Mouse (Mus musculus): Measurements from ENCODE around the gene Tut1. TPM values are rescaled to one million over a fixed set of nuclear protein-coding genes. Genes with fewer than 3 reads are reported as not detected.

Gene Tut1
- polyA plus RNA-seq, 1 experiment from 2014 or later: 26.2 TPM

DNA sequence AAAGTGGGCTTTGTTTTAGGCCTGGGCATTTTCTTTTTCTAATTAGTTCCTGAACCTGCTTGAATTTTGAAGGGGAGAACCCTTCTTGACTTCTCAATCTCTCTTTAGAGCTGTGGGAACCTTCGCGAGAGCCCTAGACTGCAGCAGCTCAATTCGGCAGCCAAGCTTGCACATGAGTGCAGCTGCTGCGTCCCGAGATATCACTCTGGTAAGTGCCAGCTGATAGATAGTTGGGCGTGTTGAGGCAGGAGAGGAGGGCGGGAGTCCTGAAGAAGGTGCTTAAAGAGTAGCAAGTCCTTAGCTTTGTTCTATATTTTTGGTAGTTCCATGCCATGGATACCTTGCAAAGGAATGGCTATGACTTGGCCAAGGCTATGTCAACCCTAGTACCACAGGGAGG lies 6.7 kb upstream of the Tut1 start:
- WGBS: 95% methylated on average over 7 of the region's 7 CpGs
- peaks cover 24% of the 10 kb centered on the region for H3K4me1 ChIP-seq (ENCODE audit: control insufficient read depth, insufficient read depth, low read length)
- no peak overlapping the region for H3K4me2 ChIP-seq (ENCODE audit: low read length)
- H3K9me3 ChIP-seq (replicated peaks; ENCODE audit: control insufficient read depth, low read length, poor library complexity, severe bottlenecking): no peaks in the 10 kb centered on the region
- H3K36me3 ChIP-seq (ENCODE audit: control insufficient read depth, insufficient read depth, low read length): peaks cover 50% of the 10 kb centered on the region
- no peak overlapping the region for H3K4me3 ChIP-seq (ENCODE audit: low read depth, low read length)
- ATAC-seq: no peak
- no peak overlapping the region for H3K27ac ChIP-seq (ENCODE audit: low read length)
- H3K9ac ChIP-seq (ENCODE audit: low read depth, low read length): no peak overlapping the region
- no peaks in the 10 kb centered on the region for H3K27me3 ChIP-seq (ENCODE audit: control insufficient read depth, insufficient read depth, low read depth, low read length)

GRCm38 (mm10) chr19:8950190-8950589 lies 3.5 kb upstream of the Tut1 start:
- H3K36me3 ChIP-seq (ENCODE audit: control insufficient read depth, insufficient read depth, low read length): peaks cover 50% of the 10 kb centered on the region
- no peak overlapping the region for H3K9ac ChIP-seq (ENCODE audit: low read depth, low read length)
- no peak for ATAC-seq
- H3K4me2 ChIP-seq (ENCODE audit: low read length): no peak overlapping the region
- WGBS: 94% methylated on average over 5 of the region's 5 CpGs
- H3K9me3 ChIP-seq (replicated peaks; ENCODE audit: control insufficient read depth, low read length, poor library complexity, severe bottlenecking): no peaks in the 10 kb centered on the region
- no peaks in the 10 kb centered on the region for H3K27me3 ChIP-seq (ENCODE audit: control insufficient read depth, insufficient read depth, low read depth, low read length)
- H3K4me1 ChIP-seq (ENCODE audit: control insufficient read depth, insufficient read depth, low read length): peaks cover 22% of the 10 kb centered on the region
- H3K27ac ChIP-seq (ENCODE audit: low read length): no peak overlapping the region
- no peak overlapping the region for H3K4me3 ChIP-seq (ENCODE audit: low read depth, low read length)

GRCm38 (mm10) chr19:8952241-8952640 lies 1.4 kb upstream of the Tut1 start:
- H3K9ac ChIP-seq (ENCODE audit: low read depth, low read length): no peak overlapping the region
- no peak overlapping the region for H3K4me2 ChIP-seq (ENCODE audit: low read length)
- ATAC-seq: no peak

DNA sequence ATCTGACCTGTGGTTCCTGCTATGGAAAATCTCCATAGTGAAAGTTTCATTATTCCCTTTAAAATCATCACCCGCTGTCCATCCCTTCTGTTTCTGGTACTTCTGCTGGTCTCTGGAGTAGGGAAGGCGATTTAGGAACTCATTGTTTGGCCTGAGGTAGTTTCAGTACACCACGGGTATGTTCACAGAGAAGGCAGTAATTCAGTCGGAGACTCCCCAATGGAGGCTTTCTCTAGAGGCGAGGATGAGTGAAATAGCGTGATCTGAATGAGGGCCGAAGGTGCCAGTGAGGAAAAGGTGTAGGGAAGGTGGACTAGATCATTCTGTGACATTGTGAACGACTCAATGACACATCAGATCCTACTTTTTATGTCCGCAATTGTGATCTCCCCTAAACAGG lies 524 bp downstream of the Tut1 start:
- Histone ChIP-seq H3K27ac (ENCODE audit: low read length) (peak overlapping the region; percentile 74; the same call in 1 of the 2 replicates), H3K4me3 (ENCODE audit: low read depth, low read length) (peak overlapping the region; percentile 72), H3K4me2 (ENCODE audit: low read length) (peak overlapping the region; percentile 83), H3K9me3 (replicated peaks; ENCODE audit: control insufficient read depth, low read length, poor library complexity, severe bottlenecking) (no peaks in the 10 kb centered on the region), H3K27me3 (ENCODE audit: control insufficient read depth, insufficient read depth, low read depth, low read length) (no peaks in the 10 kb centered on the region), H3K4me1 (ENCODE audit: control insufficient read depth, insufficient read depth, low read length) (peaks cover 19% of the 10 kb centered on the region), H3K36me3 (ENCODE audit: control insufficient read depth, insufficient read depth, low read length) (peaks cover 22% of the 10 kb centered on the region), H3K9ac (ENCODE audit: low read depth, low read length) (peak overlapping the region; percentile 75)
- WGBS: 7% methylated on average over 9 of the region's 9 CpGs
- ATAC-seq: no peak

More at GRCm38 (mm10) chr19:8952241-8952640, 1.4 kb upstream of the Tut1 start:
- Histone ChIP-seq H3K9me3 (replicated peaks; ENCODE audit: control insufficient read depth, low read length, poor library complexity, severe bottlenecking) (no peaks in the 10 kb centered on the region), H3K4me1 (ENCODE audit: control insufficient read depth, insufficient read depth, low read length) (peaks cover 19% of the 10 kb centered on the region), H3K4me3 (ENCODE audit: low read depth, low read length) (no peak overlapping the region), H3K27ac (ENCODE audit: low read length) (peak overlapping the region; percentile 3; the same call in 1 of the 2 replicates), H3K27me3 (ENCODE audit: control insufficient read depth, insufficient read depth, low read depth, low read length) (no peaks in the 10 kb centered on the region), H3K36me3 (ENCODE audit: control insufficient read depth, insufficient read depth, low read length) (peaks cover 41% of the 10 kb centered on the region)
- WGBS: 78% methylated on average over 9 of the region's 9 CpGs

- H3K9me3 ChIP-seq (replicated peaks; ENCODE audit: control insufficient read depth, low read length, poor library complexity, severe bottlenecking): no peaks in the 10 kb centered on the region
- H3K4me1 ChIP-seq (ENCODE audit: control insufficient read depth, insufficient read depth, low read length): peaks cover 4% of the 10 kb centered on the region; the same call in 1 of the 2 replicates
- ATAC-seq: no peak
- peaks cover 37% of the 10 kb centered on the region for H3K36me3 ChIP-seq (ENCODE audit: control insufficient read depth, insufficient read depth, low read length)
- H3K4me2 ChIP-seq (ENCODE audit: low read length): no peak overlapping the region
- H3K27me3 ChIP-seq (ENCODE audit: control insufficient read depth, insufficient read depth, low read depth, low read length): no peaks in the 10 kb centered on the region
- no peak overlapping the region for H3K4me3 ChIP-seq (ENCODE audit: low read depth, low read length)
- no peak overlapping the region for H3K27ac ChIP-seq (ENCODE audit: low read length)
- no peak overlapping the region for H3K9ac ChIP-seq (ENCODE audit: low read depth, low read length)
- WGBS: 89% methylated on average over 2 of the region's 2 CpGs
These were observed 8.6 kb downstream of the Tut1 start for GRCm38 (mm10) chr19:8962256-8962655.

GRCm38 (mm10) chr19:8965075-8965474 lies 11.4 kb downstream of the Tut1 start:
- H3K4me2 ChIP-seq (ENCODE audit: low read length): no peak overlapping the region
- H3K9ac ChIP-seq (ENCODE audit: low read depth, low read length): no peak overlapping the region
- no peak overlapping the region for H3K4me3 ChIP-seq (ENCODE audit: low read depth, low read length)
- no peak overlapping the region for H3K27ac ChIP-seq (ENCODE audit: low read length)
- peaks cover 37% of the 10 kb centered on the region for H3K36me3 ChIP-seq (ENCODE audit: control insufficient read depth, insufficient read depth, low read length)
- 91% methylated on average over 11 of the region's 11 CpGs for WGBS
- H3K9me3 ChIP-seq (replicated peaks; ENCODE audit: control insufficient read depth, low read length, poor library complexity, severe bottlenecking): no peaks in the 10 kb centered on the region
- no peaks in the 10 kb centered on the region for H3K27me3 ChIP-seq (ENCODE audit: control insufficient read depth, insufficient read depth, low read depth, low read length)
- no peak for ATAC-seq
- peaks cover 17% of the 10 kb centered on the region for H3K4me1 ChIP-seq (ENCODE audit: control insufficient read depth, insufficient read depth, low read length)

DNA sequence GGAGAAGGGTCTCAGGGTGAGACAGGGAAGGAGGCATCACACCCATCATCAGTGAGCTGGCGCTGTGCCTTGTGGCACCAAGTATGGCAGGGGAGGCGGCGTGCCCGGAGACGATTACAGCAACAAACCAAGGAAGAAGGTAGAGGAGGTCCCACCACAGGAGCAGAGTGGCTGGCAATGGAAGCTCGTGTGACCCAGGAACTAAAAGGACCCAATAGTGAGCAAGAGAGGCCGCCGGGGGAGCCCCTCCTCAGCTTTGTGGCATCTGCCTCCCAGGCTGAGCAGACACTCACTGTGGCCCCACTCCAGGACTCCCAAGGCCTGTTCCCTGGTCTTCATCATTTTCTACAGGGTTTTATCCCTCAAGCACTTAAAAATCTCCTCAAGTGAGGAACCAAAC lies 12.1 kb downstream of the Tut1 start:
- no peak overlapping the region for H3K9ac ChIP-seq (ENCODE audit: low read depth, low read length)
- peaks cover 17% of the 10 kb centered on the region for H3K4me1 ChIP-seq (ENCODE audit: control insufficient read depth, insufficient read depth, low read length)
- ATAC-seq: no peak
- peak overlapping the region; percentile 50 for H3K4me2 ChIP-seq (ENCODE audit: low read length)
- no peak overlapping the region for H3K27ac ChIP-seq (ENCODE audit: low read length)
- H3K4me3 ChIP-seq (ENCODE audit: low read depth, low read length): no peak overlapping the region
- 88% methylated on average over 8 of the region's 8 CpGs for WGBS
- H3K9me3 ChIP-seq (replicated peaks; ENCODE audit: control insufficient read depth, low read length, poor library complexity, severe bottlenecking): no peaks in the 10 kb centered on the region
- H3K27me3 ChIP-seq (ENCODE audit: control insufficient read depth, insufficient read depth, low read depth, low read length): no peaks in the 10 kb centered on the region
- peaks cover 42% of the 10 kb centered on the region for H3K36me3 ChIP-seq (ENCODE audit: control insufficient read depth, insufficient read depth, low read length)

DNA sequence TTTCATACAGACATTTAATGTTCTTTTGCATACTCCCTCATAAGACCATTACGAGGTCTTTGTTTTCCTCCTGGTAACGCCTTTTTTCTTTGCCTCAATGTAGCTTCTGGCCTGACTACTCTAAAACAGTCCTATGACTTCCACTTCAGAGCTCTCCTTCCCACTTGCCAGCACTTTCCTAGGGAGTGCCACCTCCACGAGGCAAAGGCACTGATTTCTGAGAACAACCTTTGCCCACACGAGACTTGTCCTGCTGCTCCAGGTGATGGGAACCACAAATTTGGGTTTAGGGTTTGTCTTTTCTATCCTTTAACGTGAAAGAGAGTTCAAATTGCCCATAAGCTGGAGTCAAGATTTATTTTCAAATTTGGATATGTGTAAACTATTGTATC lies 12.5 kb downstream of the Tut1 start:
- H3K4me3 ChIP-seq (ENCODE audit: low read depth, low read length): peak overlapping the region; percentile 78
- no peaks in the 10 kb centered on the region for H3K27me3 ChIP-seq (ENCODE audit: control insufficient read depth, insufficient read depth, low read depth, low read length)
- peak overlapping the region; percentile 16 for H3K9ac ChIP-seq (ENCODE audit: low read depth, low read length)
- peaks cover 45% of the 10 kb centered on the region for H3K36me3 ChIP-seq (ENCODE audit: control insufficient read depth, insufficient read depth, low read length)
- no peak for ATAC-seq
- peak overlapping the region; percentile 65 for H3K27ac ChIP-seq (ENCODE audit: low read length)
- H3K4me1 ChIP-seq (ENCODE audit: control insufficient read depth, insufficient read depth, low read length): peaks cover 17% of the 10 kb centered on the region
- H3K9me3 ChIP-seq (replicated peaks; ENCODE audit: control insufficient read depth, low read length, poor library complexity, severe bottlenecking): no peaks in the 10 kb centered on the region
- H3K4me2 ChIP-seq (ENCODE audit: low read length): peak overlapping the region; percentile 50
- 53% methylated on average over 5 of the region's 5 CpGs for WGBS

DNA sequence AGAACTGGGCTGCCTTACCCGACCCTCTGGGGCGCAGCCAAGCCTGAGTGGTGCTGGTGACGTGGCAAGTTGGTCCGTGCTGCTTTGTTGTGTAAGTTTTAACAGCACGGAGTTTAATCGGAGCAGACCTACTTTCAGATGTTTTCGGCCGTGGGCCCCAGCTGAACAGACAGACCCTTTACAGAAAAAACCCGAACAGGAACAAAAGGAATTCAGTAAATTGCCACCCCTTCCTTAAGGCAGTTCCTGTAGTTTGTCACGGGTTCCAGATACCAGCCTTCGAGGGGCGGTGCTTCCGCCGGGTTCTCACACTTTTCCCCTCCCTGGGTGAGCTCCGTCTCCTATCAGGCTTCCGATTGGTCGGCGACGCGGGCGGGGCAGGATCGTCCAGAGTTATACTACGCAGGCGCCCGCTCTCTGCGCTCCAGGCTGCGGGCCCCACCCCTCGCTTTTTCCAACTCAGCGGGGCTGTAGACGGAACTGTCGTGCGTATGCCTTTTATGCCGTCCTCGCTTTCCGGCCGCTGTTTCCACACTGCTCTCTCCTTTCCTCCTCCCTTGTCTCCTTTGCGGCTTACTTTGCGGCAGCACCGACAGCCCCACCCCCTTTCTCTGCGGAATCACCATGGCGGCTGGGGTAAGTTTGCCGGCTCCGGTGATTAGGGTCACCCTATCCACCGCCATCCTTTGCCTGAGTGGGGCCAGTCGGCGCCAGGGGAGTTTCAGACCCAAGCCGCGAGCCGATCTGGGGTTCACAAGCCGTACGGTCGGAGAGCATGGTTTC lies 13.1 kb downstream of the Tut1 start, which contains the start of gene Eef1g:
Eef1g (plus strand) TSS at position 452 of the 783 bp plus-strand sequence.
- H3K4me3 ChIP-seq (ENCODE audit: low read depth, low read length): peak within 1 kb of the TSS; percentile 78
- H3K27ac ChIP-seq (ENCODE audit: low read length): peak within 1 kb of the TSS; percentile 85
- ATAC-seq: peak; percentile 98
- peak within 1 kb of the TSS; percentile 94 for H3K4me2 ChIP-seq (ENCODE audit: low read length)
- peaks cover 45% of the 10 kb centered on the region for H3K36me3 ChIP-seq (ENCODE audit: control insufficient read depth, insufficient read depth, low read length)
- no peaks in the 10 kb centered on the region for H3K27me3 ChIP-seq (ENCODE audit: control insufficient read depth, insufficient read depth, low read depth, low read length)
- H3K4me1 ChIP-seq (ENCODE audit: control insufficient read depth, insufficient read depth, low read length): peaks cover 17% of the 10 kb centered on the region
- WGBS: under 1% methylated on average over 52 of the region's 52 CpGs
- H3K9me3 ChIP-seq (replicated peaks; ENCODE audit: control insufficient read depth, low read length, poor library complexity, severe bottlenecking): no peaks in the 10 kb centered on the region
- H3K9ac ChIP-seq (ENCODE audit: low read depth, low read length): peak within 1 kb of the TSS; percentile 82
